Mouse (Mus musculus): ENCODE results near the gene Apela. TPM values are rescaled to one million over a fixed set of nuclear protein-coding genes. Genes with fewer than 3 reads are reported as not detected.
A peak's percentile ranks its signal among the peaks of the same experiment; 100 is the strongest.

Apela gene
- polyA plus RNA-seq (2016; fragmentation: Nextera tagmentation; extraction: Ambion mirVana), result 1.3 and 1.9 TPM in 2 replicates

DNA sequence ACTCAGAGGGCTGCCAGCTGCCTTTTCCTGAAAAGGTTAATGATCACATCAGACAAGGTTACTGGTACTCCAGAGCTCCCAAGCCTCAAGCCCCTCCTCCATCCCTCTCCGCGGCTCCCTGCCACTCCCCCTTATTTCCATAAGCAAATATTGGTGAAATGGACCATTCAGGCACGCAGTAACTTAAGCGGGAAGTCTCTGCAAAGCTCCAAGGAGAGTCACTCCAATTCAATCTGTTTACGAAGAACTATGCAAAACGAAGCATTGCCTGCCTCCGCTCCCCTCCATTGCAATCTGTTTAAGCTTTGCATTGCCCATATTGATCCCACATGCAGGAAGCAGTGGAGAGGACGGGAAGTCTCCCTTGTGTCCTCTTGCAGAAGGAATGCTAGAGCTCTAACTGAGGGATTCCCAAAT, at the start of gene Apela:
Gene Apela, minus strand, starts transcription at position 220 of the 417 bp plus-strand sequence.
- H3K4me3 ChIP-seq, result peak within 1 kb of the TSS; percentile 46
- no peaks in the 10 kb centered on the region for H3K27me3 ChIP-seq (ENCODE audit: insufficient read depth, poor library complexity, severe bottlenecking)
- WGBS, result under 1% methylated on average over 8 of the region's 8 CpGs
- H3K36me3 ChIP-seq, result no peaks in the 10 kb centered on the region
- 0 out of 2 replicates have a peak, but pooled peaks cover 2% of the 10 kb centered on the region for H3K9me3 ChIP-seq
- peaks cover 39% of the 10 kb centered on the region for H3K4me1 ChIP-seq (replicated peaks)
- peak; percentile 71 for DNase-seq (ENCODE audit: low spot score)
- no peak within 1 kb of the TSS for H3K27ac ChIP-seq

GRCm38 (mm10) chr8:65085680-65086079, 48.5 kb upstream of the Apela start:
- 77% methylated on average over 2 of the region's 2 CpGs for WGBS

DNA sequence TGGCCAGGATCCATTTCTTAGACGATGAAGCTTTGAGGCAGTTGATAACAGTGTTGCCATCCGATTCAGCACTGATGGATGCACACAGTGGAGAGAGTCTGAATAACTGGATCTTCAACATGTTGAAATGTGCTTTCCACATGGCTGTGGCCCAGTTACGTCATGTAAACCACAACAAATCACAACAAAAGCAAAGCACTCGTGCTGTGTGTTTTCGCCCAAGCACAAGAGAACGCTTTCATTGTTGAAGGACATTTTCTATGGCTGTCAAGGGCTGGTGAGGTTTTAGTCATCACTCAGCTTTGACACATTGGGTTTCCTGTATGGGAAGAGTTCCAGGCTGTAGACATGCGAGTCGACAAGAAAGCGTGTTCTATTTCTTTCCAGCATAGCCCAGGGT, 43.6 kb upstream of the Apela start:
- Histone ChIP-seq H3K27ac (no peak overlapping the region), H3K9me3 (no peaks in the 10 kb centered on the region), H3K36me3 (no peaks in the 10 kb centered on the region), H3K4me3 (no peak overlapping the region), H3K27me3 (ENCODE audit: insufficient read depth, poor library complexity, severe bottlenecking) (no peaks in the 10 kb centered on the region), H3K4me1 (replicated peaks) (no peaks in the 10 kb centered on the region)
- DNase-seq (ENCODE audit: low spot score), result no peak
- WGBS, result 84% methylated on average over 9 of the region's 9 CpGs

More at GRCm38 (mm10) chr8:65085680-65086079, 48.5 kb upstream of the Apela start:
- H3K27ac ChIP-seq, result no peak overlapping the region
- H3K4me3 ChIP-seq, result no peak overlapping the region
- no peaks in the 10 kb centered on the region for H3K9me3 ChIP-seq
- no peak for DNase-seq (ENCODE audit: low spot score)
- no peaks in the 10 kb centered on the region for H3K27me3 ChIP-seq (ENCODE audit: insufficient read depth, poor library complexity, severe bottlenecking)
- no peaks in the 10 kb centered on the region for H3K4me1 ChIP-seq (replicated peaks)
- no peaks in the 10 kb centered on the region for H3K36me3 ChIP-seq

DNA sequence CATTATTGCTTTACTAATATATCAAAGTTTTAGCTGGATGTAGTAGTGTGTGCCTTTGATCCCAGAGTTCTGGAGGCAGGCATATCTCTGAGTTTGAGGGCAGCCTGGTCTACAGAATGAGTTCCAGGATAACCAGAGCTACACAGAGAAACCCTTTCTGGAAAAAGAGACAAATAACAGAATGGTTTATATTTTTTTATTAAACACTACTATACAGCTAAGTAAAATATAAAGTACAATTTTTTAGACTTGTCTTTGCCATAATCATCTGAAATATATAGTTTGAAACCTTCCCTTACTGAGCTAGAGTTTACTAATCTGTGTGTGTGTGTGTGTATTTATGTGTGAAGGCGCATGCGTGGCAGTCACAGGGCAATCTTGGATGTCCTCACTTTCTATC, 37.6 kb upstream of the Apela start, which contains the start of gene Gm10663:
Gene Gm10663, plus strand, starts transcription at position 301 of the 400 bp plus-strand sequence.
- Histone ChIP-seq H3K4me3 (no peak within 1 kb of the TSS), H3K4me1 (replicated peaks) (no peaks in the 10 kb centered on the region), H3K36me3 (no peaks in the 10 kb centered on the region), H3K27ac (no peak within 1 kb of the TSS), H3K9me3 (no peaks in the 10 kb centered on the region), H3K27me3 (ENCODE audit: insufficient read depth, poor library complexity, severe bottlenecking) (no peaks in the 10 kb centered on the region)
- no peak for DNase-seq (ENCODE audit: low spot score)
- WGBS, result 92% methylated on average over 2 of the region's 2 CpGs

DNA sequence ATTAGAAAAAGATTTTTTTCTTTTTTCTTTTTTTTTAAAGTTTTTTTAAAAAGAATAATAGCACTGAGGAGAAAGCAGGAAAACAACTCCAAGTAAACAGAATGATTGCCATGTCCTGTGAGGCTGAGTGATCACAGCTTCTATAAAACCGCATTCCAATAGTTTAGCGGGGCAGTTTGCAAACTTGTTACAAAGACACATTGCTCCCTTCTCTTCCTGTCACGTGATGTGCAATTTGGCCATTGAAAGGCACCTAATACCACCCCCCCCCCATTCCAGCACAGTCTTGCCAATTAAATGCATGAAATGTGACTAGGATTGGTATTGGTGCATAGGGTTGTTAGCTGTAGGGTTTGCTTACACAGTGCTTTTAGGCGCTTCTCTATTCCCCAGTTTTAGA, 33.9 kb upstream of the Apela start:
- DNase-seq (ENCODE audit: low spot score), result no peak
- H3K27ac ChIP-seq, result no peak overlapping the region
- no peaks in the 10 kb centered on the region for H3K36me3 ChIP-seq
- no peaks in the 10 kb centered on the region for H3K27me3 ChIP-seq (ENCODE audit: insufficient read depth, poor library complexity, severe bottlenecking)
- 83% methylated on average over 4 of the region's 4 CpGs for WGBS
- no peaks in the 10 kb centered on the region for H3K4me1 ChIP-seq (replicated peaks)
- no peaks in the 10 kb centered on the region for H3K9me3 ChIP-seq
- H3K4me3 ChIP-seq, result no peak overlapping the region

GRCm38 (mm10) chr8:65068473-65068819, 31.3 kb upstream of the Apela start:
- H3K36me3 ChIP-seq, result no peaks in the 10 kb centered on the region
- H3K4me1 ChIP-seq (replicated peaks), result no peaks in the 10 kb centered on the region
- DNase-seq (ENCODE audit: low spot score), result no peak
- H3K27me3 ChIP-seq (ENCODE audit: insufficient read depth, poor library complexity, severe bottlenecking), result no peaks in the 10 kb centered on the region
- 86% methylated on average over 4 of the region's 4 CpGs for WGBS
- H3K27ac ChIP-seq, result no peak overlapping the region
- no peak overlapping the region for H3K4me3 ChIP-seq
- H3K9me3 ChIP-seq, result no peaks in the 10 kb centered on the region

DNA sequence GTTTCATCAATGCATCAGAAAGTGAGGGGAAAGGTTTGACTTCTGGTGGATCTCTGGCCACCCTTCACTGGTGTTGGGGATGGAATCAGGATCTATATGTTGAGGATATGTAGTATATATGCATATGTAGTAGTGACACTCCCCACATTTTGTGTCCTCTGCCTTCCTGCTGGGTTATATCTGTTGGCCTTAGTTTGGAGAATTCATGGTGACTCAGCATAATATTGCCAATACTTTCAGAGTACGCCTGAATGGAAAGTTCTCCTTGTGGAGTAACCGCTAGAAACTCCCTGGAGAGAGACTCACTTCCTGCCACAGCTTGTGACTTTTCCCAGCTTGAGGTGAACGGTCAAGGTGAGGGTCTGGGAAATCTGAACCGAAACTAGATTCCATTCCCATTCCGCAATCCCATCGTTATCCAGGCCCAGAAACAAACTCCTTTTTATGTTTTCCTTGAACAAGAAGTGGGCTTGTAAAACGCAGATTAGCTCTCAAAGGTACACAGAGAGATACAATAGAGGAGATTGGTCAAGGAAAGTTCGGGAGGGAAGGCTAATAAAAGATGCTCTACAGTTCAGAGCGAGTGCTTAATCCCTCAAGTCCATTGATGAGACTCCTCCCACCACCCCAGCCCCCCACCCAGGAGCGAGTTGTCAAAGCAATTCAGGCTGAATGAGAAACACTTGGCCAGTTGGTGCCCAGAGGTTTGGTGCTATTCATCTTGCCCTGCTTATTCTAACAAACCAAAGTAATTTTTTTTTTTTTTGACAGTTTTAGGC, 30.7 kb upstream of the Apela start:
- Histone ChIP-seq H3K27me3 (ENCODE audit: insufficient read depth, poor library complexity, severe bottlenecking) (no peaks in the 10 kb centered on the region), H3K4me1 (replicated peaks) (no peaks in the 10 kb centered on the region), H3K27ac (no peak overlapping the region), H3K36me3 (no peaks in the 10 kb centered on the region), H3K4me3 (no peak overlapping the region), H3K9me3 (no peaks in the 10 kb centered on the region)
- 46% methylated on average over 10 of the region's 10 CpGs for whole genome bisulfite sequencing
- no peak for DNase-seq (ENCODE audit: low spot score)

- no peak for DNase-seq (ENCODE audit: low spot score)
Measured at GRCm38 (mm10) chr8:65067031-65067430, 29.9 kb upstream of the Apela start.

GRCm38 (mm10) chr8:65065622-65066021, 28.5 kb upstream of the Apela start:
- WGBS, result 90% methylated on average over 3 of the region's 3 CpGs
- Histone ChIP-seq H3K27me3 (ENCODE audit: insufficient read depth, poor library complexity, severe bottlenecking) (no peaks in the 10 kb centered on the region), H3K4me1 (replicated peaks) (no peaks in the 10 kb centered on the region), H3K9me3 (no peaks in the 10 kb centered on the region), H3K4me3 (no peak overlapping the region), H3K27ac (no peak overlapping the region), H3K36me3 (no peaks in the 10 kb centered on the region)
- no peak for DNase-seq (ENCODE audit: low spot score)

More at GRCm38 (mm10) chr8:65067031-65067430, 29.9 kb upstream of the Apela start:
- no peak overlapping the region for H3K4me3 ChIP-seq
- no peaks in the 10 kb centered on the region for H3K36me3 ChIP-seq
- H3K27me3 ChIP-seq (ENCODE audit: insufficient read depth, poor library complexity, severe bottlenecking), result no peaks in the 10 kb centered on the region
- H3K27ac ChIP-seq, result no peak overlapping the region
- 91% methylated on average over 4 of the region's 4 CpGs for WGBS
- no peaks in the 10 kb centered on the region for H3K9me3 ChIP-seq
- no peaks in the 10 kb centered on the region for H3K4me1 ChIP-seq (replicated peaks)

- Histone ChIP-seq H3K36me3 (no peaks in the 10 kb centered on the region), H3K27ac (no peak overlapping the region), H3K4me1 (replicated peaks) (no peaks in the 10 kb centered on the region), H3K27me3 (ENCODE audit: insufficient read depth, poor library complexity, severe bottlenecking) (no peaks in the 10 kb centered on the region), H3K4me3 (no peak overlapping the region), H3K9me3 (no peaks in the 10 kb centered on the region)
- 59% methylated on average over 2 of the region's 2 CpGs for WGBS
- no peak for DNase-seq (ENCODE audit: low spot score)
Measured at GRCm38 (mm10) chr8:65064071-65064470, 26.9 kb upstream of the Apela start.

GRCm38 (mm10) chr8:65062195-65062594, 25.1 kb upstream of the Apela start:
- no peak overlapping the region for H3K27ac ChIP-seq
- no peaks in the 10 kb centered on the region for H3K4me1 ChIP-seq (replicated peaks)
- no peaks in the 10 kb centered on the region for H3K27me3 ChIP-seq (ENCODE audit: insufficient read depth, poor library complexity, severe bottlenecking)
- no peaks in the 10 kb centered on the region for H3K36me3 ChIP-seq
- H3K9me3 ChIP-seq, result no peaks in the 10 kb centered on the region
- H3K4me3 ChIP-seq, result no peak overlapping the region
- no peak for DNase-seq (ENCODE audit: low spot score)
- 73% methylated on average over 4 of the region's 4 CpGs for WGBS

DNA sequence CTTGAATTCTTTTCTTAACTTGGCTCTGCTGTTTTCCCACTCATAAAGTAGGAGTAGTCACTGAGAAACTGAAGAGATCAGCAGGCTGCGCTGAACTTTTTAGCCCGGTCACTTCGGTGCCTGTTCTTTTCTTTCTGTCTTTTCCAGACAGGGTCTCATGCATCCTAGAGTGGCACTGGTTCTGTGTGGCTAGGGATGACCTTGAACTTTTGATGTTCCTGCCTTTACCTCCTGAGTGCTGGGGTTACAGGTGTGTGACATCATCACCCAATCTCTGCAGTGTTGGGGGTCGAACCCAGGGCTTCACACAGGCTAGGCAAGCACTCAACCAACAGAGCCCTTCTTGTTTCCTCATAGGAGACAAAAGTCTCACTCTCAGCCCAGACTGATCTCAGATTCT, 19.6 kb upstream of the Apela start:
- Histone ChIP-seq H3K4me3 (no peak overlapping the region), H3K27ac (no peak overlapping the region), H3K9me3 (no peaks in the 10 kb centered on the region), H3K4me1 (replicated peaks) (no peaks in the 10 kb centered on the region), H3K27me3 (ENCODE audit: insufficient read depth, poor library complexity, severe bottlenecking) (no peaks in the 10 kb centered on the region), H3K36me3 (no peaks in the 10 kb centered on the region)
- DNase-seq (ENCODE audit: low spot score), result no peak
- WGBS, result 93% methylated on average over 4 of the region's 4 CpGs

DNA sequence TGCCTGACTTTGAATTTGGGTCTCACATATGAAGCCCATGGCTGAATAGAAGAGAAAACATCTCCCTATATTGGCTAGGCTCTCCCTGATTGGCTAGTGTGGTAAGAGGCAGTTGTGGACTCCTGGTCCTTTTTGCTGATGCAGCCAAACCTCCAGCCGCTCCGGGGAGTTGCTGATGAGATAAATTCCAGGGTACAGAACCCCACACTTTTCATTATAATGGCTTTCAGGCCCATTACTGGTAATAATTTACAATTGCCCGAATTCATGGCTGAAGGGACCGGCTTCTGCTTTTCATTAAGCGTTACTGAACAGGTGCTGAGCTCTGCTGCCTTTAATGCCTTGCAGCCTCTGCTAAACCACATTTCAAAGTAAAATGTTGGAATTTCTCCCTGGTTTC, 16.8 kb upstream of the Apela start:
- Histone ChIP-seq H3K4me3 (no peak overlapping the region), H3K27me3 (ENCODE audit: insufficient read depth, poor library complexity, severe bottlenecking) (no peaks in the 10 kb centered on the region), H3K36me3 (no peaks in the 10 kb centered on the region), H3K9me3 (no peaks in the 10 kb centered on the region), H3K27ac (no peak overlapping the region), H3K4me1 (replicated peaks) (no peaks in the 10 kb centered on the region)
- 74% methylated on average over 5 of the region's 5 CpGs for WGBS
- no peak for DNase-seq (ENCODE audit: low spot score)
